Mouse (Mus musculus): ENCODE results near the gene Pxmp4. TPM values are rescaled to one million over a fixed set of nuclear protein-coding genes. Genes with fewer than 3 reads are reported as not detected.

Gene Pxmp4
- 10 to 100 TPM; 20.5 to 23.2 TPM for polyA plus RNA-seq (2017; shearing (Covaris generic))

GRCm38 (mm10) chr2:154603638-154604153, at the start of gene Pxmp4:
Pxmp4 (minus strand) TSS chr2:154603708.
- ATAC-seq: peak; percentile 98

- ATAC-seq: no peak
Measured at GRCm38 (mm10) chr2:154651363-154651762, 47.9 kb upstream of the Pxmp4 start, which contains the start of gene Chmp4b. Chmp4b (plus strand) TSS chr2:154651705.

- no peak for ATAC-seq
Measured at GRCm38 (mm10) chr2:154650404-154650803, 46.9 kb upstream of the Pxmp4 start.

- ATAC-seq: no peak
Measured at GRCm38 (mm10) chr2:154648086-154648485, 44.6 kb upstream of the Pxmp4 start.

- no peak for ATAC-seq
Measured at GRCm38 (mm10) chr2:154646634-154647033, 43.1 kb upstream of the Pxmp4 start.

GRCm38 (mm10) chr2:154642712-154643385, 39.3 kb upstream of the Pxmp4 start:
- ATAC-seq: no peak

GRCm38 (mm10) chr2:154642005-154642459, 38.5 kb upstream of the Pxmp4 start:
- ATAC-seq: no peak

GRCm38 (mm10) chr2:154641176-154641575, 37.7 kb upstream of the Pxmp4 start:
- ATAC-seq: no peak

GRCm38 (mm10) chr2:154639115-154639514, 35.6 kb upstream of the Pxmp4 start:
- ATAC-seq: no peak

- ATAC-seq: no peak
Measured at GRCm38 (mm10) chr2:154638521-154638920, 35.0 kb upstream of the Pxmp4 start.

- ATAC-seq: no peak
Measured at GRCm38 (mm10) chr2:154635826-154636225, 32.3 kb upstream of the Pxmp4 start.

- ATAC-seq: no peak
Measured at GRCm38 (mm10) chr2:154633876-154634644, 30.6 kb upstream of the Pxmp4 start.

- ATAC-seq: no peak
Measured at GRCm38 (mm10) chr2:154633039-154633742, 29.7 kb upstream of the Pxmp4 start.

GRCm38 (mm10) chr2:154632203-154632780, 28.8 kb upstream of the Pxmp4 start:
- no peak for ATAC-seq

- no peak for ATAC-seq
Measured at GRCm38 (mm10) chr2:154630531-154630930, 27.0 kb upstream of the Pxmp4 start.

GRCm38 (mm10) chr2:154624137-154624536, 20.6 kb upstream of the Pxmp4 start:
- no peak for ATAC-seq

GRCm38 (mm10) chr2:154621684-154622083, 18.2 kb upstream of the Pxmp4 start:
- no peak for ATAC-seq

GRCm38 (mm10) chr2:154617061-154617460, 13.6 kb upstream of the Pxmp4 start:
- ATAC-seq: no peak

- peak; percentile 33 for ATAC-seq
Measured at GRCm38 (mm10) chr2:154615674-154616073, 12.2 kb upstream of the Pxmp4 start.

GRCm38 (mm10) chr2:154614841-154615576, 11.5 kb upstream of the Pxmp4 start:
- ATAC-seq: no peak
